10 mouse cellular contexts compared by ENCODE assay signal in genomic region chr10:76650662-76651342, GRCm38 (mm10). TPM values are rescaled to one million over a fixed set of nuclear protein-coding genes. Genes with fewer than 3 reads are reported as not detected.
A peak's percentile ranks its signal among the peaks of the same experiment; 100 is the strongest.
DNase-seq lines count a peak whose midpoint lies in the region; ATAC-seq lines count a peak whose summit lies in the region.
"Had no signal": no experiment of that assay in that cellular context is flagged by ENCODE, and none has a peak within 500 bp of the region (broad histone marks: within the 10 kb centered on the region; RNA-seq: fewer than 3 reads in every experiment).

No protein-coding gene starts in this region.

- H3K9ac ChIP-seq in heart, embryonic 12.5 days = no peak overlapping the region
- H3K9ac ChIP-seq in hindbrain, embryonic 12.5 days = no peak overlapping the region
- H3K9ac ChIP-seq in forebrain, embryonic 11.5 days (ENCODE audit: low read length) = no peak overlapping the region
- H3K9ac ChIP-seq: liver, embryonic 13.5 days had no signal

- WGBS in heart, embryonic 12.5 days = 54% methylated on average over 12 of the region's 12 CpGs
- 45% methylated on average over 12 of the region's 12 CpGs for WGBS in embryonic facial prominence, embryonic 10.5 days
- WGBS in limb, embryonic 10.5 days = 46% methylated on average over 12 of the region's 12 CpGs
- WGBS in hindbrain, embryonic 12.5 days = 62% methylated on average over 12 of the region's 12 CpGs
- WGBS in forebrain, embryonic 11.5 days = 69% methylated on average over 12 of the region's 12 CpGs

- no peaks in the 10 kb centered on the region for H3K36me3 ChIP-seq in heart, embryonic 12.5 days
- H3K36me3 ChIP-seq in embryonic facial prominence, embryonic 10.5 days (replicated peaks) = no peaks in the 10 kb centered on the region
- H3K36me3 ChIP-seq in limb, embryonic 10.5 days = no peaks in the 10 kb centered on the region
- H3K36me3 ChIP-seq in hindbrain, embryonic 12.5 days = no peaks in the 10 kb centered on the region
- no peaks in the 10 kb centered on the region for H3K36me3 ChIP-seq in forebrain, embryonic 11.5 days (ENCODE audit: control insufficient read depth, insufficient read depth, low read length)
- H3K36me3 ChIP-seq: liver, embryonic 13.5 days had no signal

- DNase-seq in heart, postnatal 10 days = peak; percentile 30 to 32
- peak; percentile 69 for DNase-seq in embryonic facial prominence, embryonic 10.5 days (ENCODE audit: low spot score)
- peak; percentile 52 for DNase-seq in limb, embryonic 10.5 days (ENCODE audit: low spot score)
- DNase-seq in lung, postnatal 4 days = peak; percentile 65 to 80
- no peak for DNase-seq in spleen, postnatal 4 days (ENCODE audit: low spot score in 2 of 2)
- DNase-seq in forebrain, embryonic 11.5 days (ENCODE audit: low spot score) = no peak
- DNase-seq: liver, embryonic 13.5 days had no signal

- no peak overlapping the region for H3K4me3 ChIP-seq in heart, embryonic 12.5 days
- peak overlapping the region; percentile 23; the same call in 1 of the 2 replicates for H3K4me3 ChIP-seq in embryonic facial prominence, embryonic 10.5 days
- peak overlapping the region; percentile 18; the same call in 1 of the 2 replicates for H3K4me3 ChIP-seq in limb, embryonic 10.5 days
- H3K4me3 ChIP-seq in hindbrain, embryonic 12.5 days = no peak overlapping the region
- H3K4me3 ChIP-seq in forebrain, embryonic 11.5 days (ENCODE audit: low read depth, low read length) = no peak overlapping the region
- H3K4me3 ChIP-seq: layer of hippocampus, adult 2 months; liver, embryonic 13.5 days had no signal

- H3K9me3 ChIP-seq in heart, embryonic 12.5 days (replicated peaks) = no peaks in the 10 kb centered on the region
- no peaks in the 10 kb centered on the region for H3K9me3 ChIP-seq in embryonic facial prominence, embryonic 10.5 days
- H3K9me3 ChIP-seq in limb, embryonic 10.5 days (replicated peaks) = no peaks in the 10 kb centered on the region
- H3K9me3 ChIP-seq in hindbrain, embryonic 12.5 days (replicated peaks) = no peaks in the 10 kb centered on the region
- no peaks in the 10 kb centered on the region for H3K9me3 ChIP-seq in forebrain, embryonic 11.5 days (ENCODE audit: control insufficient read depth, low read length)
- H3K9me3 ChIP-seq: liver, embryonic 13.5 days had no signal

- no peak overlapping the region for H3K4me2 ChIP-seq in heart, embryonic 12.5 days
- H3K4me2 ChIP-seq in hindbrain, embryonic 12.5 days (replicated peaks) = no peak overlapping the region
- no peak overlapping the region for H3K4me2 ChIP-seq in forebrain, embryonic 11.5 days (ENCODE audit: low read depth, low read length, severe bottlenecking)
- H3K4me2 ChIP-seq: liver, embryonic 13.5 days had no signal

- intact Hi-C loops in heart, postnatal 10 days (cut with DNase I) = no loop called here

- H3K27me3 ChIP-seq in heart, embryonic 12.5 days (replicated peaks) = no peaks in the 10 kb centered on the region
- H3K27me3 ChIP-seq in embryonic facial prominence, embryonic 10.5 days (replicated peaks; ENCODE audit: low read depth, poor library complexity, severe bottlenecking) = no peaks in the 10 kb centered on the region
- H3K27me3 ChIP-seq in limb, embryonic 10.5 days (ENCODE audit: low read depth, poor library complexity, severe bottlenecking) = no peaks in the 10 kb centered on the region
- no peaks in the 10 kb centered on the region for H3K27me3 ChIP-seq in hindbrain, embryonic 12.5 days
- no peaks in the 10 kb centered on the region for H3K27me3 ChIP-seq in forebrain, embryonic 11.5 days (ENCODE audit: control insufficient read depth, insufficient read depth, low read length)
- H3K27me3 ChIP-seq: liver, embryonic 13.5 days had no signal

- no peak overlapping the region for H3K27ac ChIP-seq in heart, embryonic 12.5 days (ENCODE audit: poor library complexity, severe bottlenecking)
- peak overlapping the region; percentile 80 for H3K27ac ChIP-seq in embryonic facial prominence, embryonic 10.5 days (replicated peaks)
- peak overlapping the region; percentile 82 for H3K27ac ChIP-seq in limb, embryonic 10.5 days
- H3K27ac ChIP-seq in hindbrain, embryonic 12.5 days = no peak overlapping the region
- no peak overlapping the region for H3K27ac ChIP-seq in forebrain, embryonic 11.5 days (ENCODE audit: low read depth, low read length)
- H3K27ac ChIP-seq: layer of hippocampus, adult 2 months; liver, embryonic 13.5 days had no signal

- H3K4me1 ChIP-seq in heart, embryonic 12.5 days (replicated peaks) = no peaks in the 10 kb centered on the region
- peaks cover 26% of the 10 kb centered on the region for H3K4me1 ChIP-seq in embryonic facial prominence, embryonic 10.5 days
- peaks cover 22% of the 10 kb centered on the region for H3K4me1 ChIP-seq in limb, embryonic 10.5 days
- no peaks in the 10 kb centered on the region for H3K4me1 ChIP-seq in hindbrain, embryonic 12.5 days
- no peaks in the 10 kb centered on the region for H3K4me1 ChIP-seq in forebrain, embryonic 11.5 days (replicated peaks; ENCODE audit: control insufficient read depth, insufficient read depth, low read length)
- H3K4me1 ChIP-seq: liver, embryonic 13.5 days had no signal

- ATAC-seq in heart, embryonic 12.5 days (ENCODE audit: insufficient number of reproducible peaks, low FRiP score) = no peak
- no peak for ATAC-seq in hindbrain, embryonic 12.5 days (ENCODE audit: low FRiP score)
- ATAC-seq in forebrain, embryonic 11.5 days (replicated peaks; ENCODE audit: low FRiP score) = no peak

RNA-seq across cellular contexts. Expression of gene Col6a2, which starts 27.4 kb away (rescaled TPM):
- total RNA-seq in heart, postnatal 10 days (2021) = 100 to 1,000 TPM; 224 to 241 TPM
- polyA plus RNA-seq in heart, embryonic 12.5 days (2016; fragmentation: Nextera tagmentation; extraction: Ambion mirVana) = 37.9 and 38.0 TPM in 2 replicates
- 6.5 and 11.8 TPM in 2 replicates for polyA plus RNA-seq in embryonic facial prominence, embryonic 10.5 days (2016; fragmentation: Nextera tagmentation; extraction: Ambion mirVana)
- 5.5 and 9.5 TPM in 2 replicates for polyA plus RNA-seq in limb, embryonic 10.5 days (2016; fragmentation: Nextera tagmentation; extraction: Ambion mirVana)
- 53.0 and 68.6 TPM in 2 replicates for polyA plus RNA-seq in hindbrain, embryonic 12.5 days (2016; fragmentation: Nextera tagmentation; extraction: Ambion mirVana)
- polyA plus RNA-seq in forebrain, embryonic 11.5 days (2014; fragmentation: Nextera tagmentation; extraction: Ambion mirVana) = 9.6 and 12.3 TPM in 2 replicates

Comparison
In these comparisons a context has a peak if more than half of its experiments do, and no peak if none do; other contexts are left out.
1. DNase-seq: peak in heart, postnatal 10 days (2 of 2), embryonic facial prominence, embryonic 10.5 days (single experiment), limb, embryonic 10.5 days (single experiment) and lung, postnatal 4 days (2 of 2); none in spleen, postnatal 4 days (0 of 2) and forebrain, embryonic 11.5 days (single experiment).
2. H3K27ac ChIP-seq: peak in embryonic facial prominence, embryonic 10.5 days (single experiment) and limb, embryonic 10.5 days (single experiment); none in heart, embryonic 12.5 days (single experiment), hindbrain, embryonic 12.5 days (single experiment) and forebrain, embryonic 11.5 days (single experiment).
3. H3K4me3 ChIP-seq: peak in embryonic facial prominence, embryonic 10.5 days (single experiment) and limb, embryonic 10.5 days (single experiment); none in heart, embryonic 12.5 days (single experiment), hindbrain, embryonic 12.5 days (single experiment) and forebrain, embryonic 11.5 days (single experiment).